Mouse (Mus musculus) monocyte, adult 5-6 weeks (primary cell): ENCODE measurements around the gene AC129217.1. TPM values are rescaled to one million over a fixed set of nuclear protein-coding genes. Genes with fewer than 3 reads are reported as not detected.

ENCODE experiments used
- ATAC-seq: fragments of 153-309, 156-312 bp; replicated peaks from 2 replicates; pipeline ENCODE4 v1.8.0; 2017; ENCODE audit warnings: mild to moderate bottlenecking; ENCODE audit not compliant: low TSS enrichment, insufficient number of reproducible peaks, severe bottlenecking, poor library complexity, low FRiP score
- total RNA-seq: library from RNA; stranded (forward); fragments of 200-1000, 200-491, 200-594 nt; gene quantifications from 3 replicates; pipeline ENCODE4 v1.2.3, GENCODE M21; 2017

AC129217.1 gene
- 40.4 to 54.5 TPM (median 44.1 TPM) in 3 replicates for total RNA-seq

DNA sequence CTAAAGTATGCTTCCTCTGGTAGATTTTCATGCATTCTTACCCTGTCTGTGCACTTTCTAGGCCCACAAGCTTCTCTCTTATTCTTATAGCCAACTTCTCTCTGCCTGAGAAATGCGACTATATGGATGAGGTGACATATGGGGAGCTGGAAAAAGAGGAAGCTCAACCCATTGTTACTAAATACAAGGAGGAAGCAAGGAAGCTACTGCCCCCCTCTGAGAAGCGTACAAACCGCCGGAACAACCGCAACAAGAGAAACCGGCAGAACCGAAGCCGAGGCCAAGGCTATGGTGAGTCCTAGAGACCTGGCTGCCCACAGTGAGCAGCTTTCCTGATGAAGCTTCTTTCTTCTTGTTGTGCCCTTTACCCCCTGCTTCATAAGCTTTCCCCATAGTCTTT is at the start of gene AC129217.1:
TSS of gene AC129217.1 (plus strand) at position 114 of the 400 bp plus-strand sequence.
- peak; percentile 86 for ATAC-seq

GRCm38 (mm10) chr19:8786008-8786781 is 43.4 kb upstream of the AC129217.1 start, which contains the start of gene Taf6l:
Gene Taf6l, minus strand, starts transcription at chr19:8786417.
- ATAC-seq: peak; percentile 98

- ATAC-seq: no peak
Measured at GRCm38 (mm10) chr19:8788521-8788920, 41.1 kb upstream of the AC129217.1 start.

GRCm38 (mm10) chr19:8789171-8789570 is 40.4 kb upstream of the AC129217.1 start:
- no peak for ATAC-seq

DNA sequence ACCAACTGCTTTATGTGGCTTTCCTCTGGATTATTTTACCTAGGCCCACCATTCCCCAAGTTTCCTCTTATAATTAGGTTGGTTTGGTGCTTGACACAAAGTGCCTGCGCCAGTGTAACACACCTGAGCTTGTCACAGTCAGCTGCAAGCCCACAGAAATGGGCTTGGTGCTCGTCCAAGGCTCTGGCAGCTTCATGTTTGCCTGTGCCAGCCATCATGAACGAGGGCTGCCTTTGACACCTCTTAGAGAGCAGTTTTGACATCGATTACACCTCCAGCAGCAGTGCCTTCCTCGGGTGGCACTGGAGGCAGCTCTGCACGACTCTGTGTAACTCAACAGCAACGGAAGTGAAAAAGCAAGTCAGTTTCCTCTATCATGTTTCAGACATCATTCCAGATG is 39.4 kb upstream of the AC129217.1 start:
- no peak for ATAC-seq

DNA sequence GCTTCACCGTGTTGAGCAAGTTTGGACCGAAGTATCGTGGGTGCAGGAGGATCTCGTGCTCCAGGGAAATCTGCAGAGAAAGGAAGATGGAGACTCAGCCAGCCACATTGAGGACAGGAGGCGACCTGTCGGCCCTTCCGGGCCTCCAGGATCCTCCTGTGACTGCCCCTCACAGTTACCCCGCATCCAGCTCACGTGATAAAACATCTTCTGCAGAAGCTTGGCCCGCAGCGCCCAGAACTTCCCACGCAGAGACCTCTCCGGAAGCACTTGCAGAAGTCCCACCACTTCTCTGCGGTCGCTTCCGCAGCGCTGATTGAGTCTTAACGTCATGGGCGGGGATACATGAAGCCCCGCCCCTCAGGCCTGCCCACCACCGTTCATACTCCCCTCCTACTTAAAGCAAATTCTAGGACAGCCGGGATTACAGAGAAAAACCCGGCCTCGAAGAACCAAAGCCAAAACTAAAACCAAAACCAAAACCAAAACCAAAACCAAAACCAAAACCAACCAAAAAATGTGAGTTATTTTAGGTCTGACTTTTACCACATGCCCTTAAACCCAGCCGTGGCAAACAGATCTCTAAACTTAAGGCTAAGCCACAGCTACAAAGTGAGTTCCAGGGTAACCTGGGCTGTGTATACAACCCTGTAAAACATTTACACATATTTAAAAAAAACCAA is 31.2 kb upstream of the AC129217.1 start, which contains the start of gene Polr2g:
TSS of gene Polr2g (minus strand) at position 314 of the 683 bp plus-strand sequence.
- ATAC-seq: peak; percentile 80

- no peak for ATAC-seq
Measured at GRCm38 (mm10) chr19:8798947-8799315, 30.6 kb upstream of the AC129217.1 start.

GRCm38 (mm10) chr19:8802130-8802821 is 27.3 kb upstream of the AC129217.1 start, which contains the start of gene Zbtb3:
Gene Zbtb3, plus strand, starts transcription at chr19:8802555.
- ATAC-seq: peak; percentile 91

GRCm38 (mm10) chr19:8803204-8803780 is 26.3 kb upstream of the AC129217.1 start:
- no peak for ATAC-seq

DNA sequence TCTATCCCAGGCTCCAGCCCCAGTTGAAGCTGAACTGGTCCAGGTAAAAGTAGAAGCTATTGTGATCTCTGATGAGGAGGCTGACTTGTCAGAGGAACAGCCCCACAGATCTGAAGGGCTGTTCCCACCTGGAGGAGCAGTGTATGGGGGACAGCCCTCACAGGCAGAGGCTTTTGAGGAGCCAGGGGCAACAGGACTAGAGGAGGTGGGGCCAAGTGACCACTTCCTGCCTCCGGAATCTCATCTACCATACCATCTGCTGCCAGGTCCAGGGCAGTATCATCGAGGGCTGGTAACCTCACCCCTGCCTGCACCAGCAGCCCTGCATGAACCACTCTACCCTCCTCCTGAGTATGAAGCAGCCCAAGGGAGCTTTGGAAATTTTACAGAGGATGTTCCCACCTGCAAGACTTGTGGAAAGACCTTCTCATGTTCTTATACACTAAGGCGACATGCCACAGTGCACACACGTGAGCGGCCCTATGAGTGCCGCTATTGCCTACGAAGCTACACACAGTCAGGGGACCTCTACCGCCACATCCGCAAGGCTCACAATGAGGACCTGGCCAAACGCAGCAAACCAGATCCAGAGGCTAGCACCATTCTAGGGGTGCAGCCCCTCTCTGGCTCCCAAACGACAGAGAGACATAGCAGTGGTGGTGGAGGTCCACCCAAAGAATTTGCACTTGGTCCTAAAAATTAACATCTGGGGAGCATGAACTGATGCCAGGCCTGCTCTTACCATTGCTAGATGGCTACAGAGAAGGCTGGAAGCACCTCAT is 25.5 kb upstream of the AC129217.1 start:
- no peak for ATAC-seq

- ATAC-seq: peak; percentile 28; the same call in 1 of the 2 replicates
Measured at GRCm38 (mm10) chr19:8806810-8807209, 22.8 kb upstream of the AC129217.1 start.

GRCm38 (mm10) chr19:8815812-8816211 is 13.8 kb upstream of the AC129217.1 start:
- no peak for ATAC-seq

DNA sequence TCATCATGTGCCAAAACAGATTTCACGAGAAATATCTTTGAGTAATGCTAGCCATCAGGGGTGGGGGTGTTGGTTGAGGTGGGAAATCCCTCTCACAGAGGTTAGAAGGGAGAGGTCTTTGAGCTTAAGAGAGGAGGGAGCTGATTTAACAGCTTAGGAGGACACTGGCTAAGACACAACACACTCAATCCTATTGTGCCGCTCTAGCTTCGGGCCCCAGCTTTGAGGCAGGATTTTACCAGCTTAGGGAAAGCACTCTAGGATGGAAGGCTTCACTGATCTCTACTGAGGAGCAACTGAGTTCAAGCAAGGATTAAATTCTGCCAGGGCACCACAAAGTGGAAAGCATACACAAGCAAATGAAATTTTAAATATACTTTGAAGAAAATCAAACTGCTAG is 12.6 kb upstream of the AC129217.1 start:
- no peak for ATAC-seq

DNA sequence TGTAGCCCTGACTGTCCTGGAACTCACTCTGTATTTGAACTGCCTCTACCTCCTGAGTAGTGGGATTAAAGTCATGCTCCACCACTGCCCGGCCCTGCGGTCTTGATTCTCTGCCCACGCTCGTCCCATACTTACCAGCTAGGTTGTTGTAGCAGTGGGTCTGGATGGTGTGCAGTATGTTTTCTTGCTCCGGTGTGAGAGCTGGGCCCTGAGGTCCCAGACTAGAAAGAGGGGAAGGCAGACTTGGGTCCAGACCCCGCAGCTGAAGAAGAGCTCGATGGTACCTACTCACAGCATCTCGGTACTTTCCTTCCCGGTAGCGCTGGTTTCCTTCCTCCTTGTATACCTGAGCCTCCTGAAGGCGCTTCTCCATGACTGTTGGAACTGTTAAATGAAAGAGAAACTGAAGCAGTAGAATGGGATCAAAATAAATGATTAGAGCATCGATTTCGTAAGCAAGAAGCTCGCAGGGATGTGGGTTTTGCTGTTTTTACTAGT is 11.2 kb upstream of the AC129217.1 start:
- ATAC-seq: no peak

DNA sequence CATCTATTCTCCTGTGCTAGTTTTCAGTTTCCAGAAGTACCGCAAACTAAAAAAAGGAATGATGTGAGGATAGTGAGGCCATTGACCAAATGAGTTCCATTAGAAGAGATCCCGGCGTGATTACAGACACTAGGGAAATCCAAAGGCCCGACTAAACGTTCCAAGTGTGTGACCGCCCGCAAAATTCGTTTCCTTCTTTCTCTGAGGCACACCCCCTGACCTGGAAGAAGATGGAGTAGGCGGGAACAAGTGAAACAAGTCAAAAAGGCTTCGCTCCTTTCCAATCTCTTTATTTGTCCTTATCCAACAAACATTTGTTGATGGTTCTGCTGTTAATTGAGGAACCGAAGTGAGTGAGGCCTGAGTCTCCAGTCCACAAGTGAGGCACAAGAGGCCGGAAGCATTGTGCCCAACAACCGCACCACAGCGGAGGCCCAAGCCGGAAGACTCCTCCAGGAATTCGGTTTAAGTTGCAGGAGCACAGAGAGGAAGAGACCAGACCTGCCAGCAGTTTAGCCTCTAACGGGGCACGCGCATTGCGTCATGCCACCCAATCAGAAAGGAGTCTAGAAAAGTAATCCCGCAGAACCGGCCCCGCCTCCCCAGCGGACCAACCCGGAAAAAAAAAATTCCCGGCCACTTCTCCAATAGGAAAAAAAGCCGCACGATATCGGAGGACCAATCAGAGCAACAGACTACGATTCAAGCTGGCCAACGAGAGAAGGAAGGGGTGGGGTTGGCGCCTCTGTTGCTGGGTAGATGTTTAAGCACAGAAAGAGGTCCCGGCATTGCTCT is 10.6 kb upstream of the AC129217.1 start, which contains the start of gene Ttc9c:
TSS of gene Ttc9c (minus strand) at position 533 of the 795 bp plus-strand sequence.
- peak; percentile 72 for ATAC-seq

DNA sequence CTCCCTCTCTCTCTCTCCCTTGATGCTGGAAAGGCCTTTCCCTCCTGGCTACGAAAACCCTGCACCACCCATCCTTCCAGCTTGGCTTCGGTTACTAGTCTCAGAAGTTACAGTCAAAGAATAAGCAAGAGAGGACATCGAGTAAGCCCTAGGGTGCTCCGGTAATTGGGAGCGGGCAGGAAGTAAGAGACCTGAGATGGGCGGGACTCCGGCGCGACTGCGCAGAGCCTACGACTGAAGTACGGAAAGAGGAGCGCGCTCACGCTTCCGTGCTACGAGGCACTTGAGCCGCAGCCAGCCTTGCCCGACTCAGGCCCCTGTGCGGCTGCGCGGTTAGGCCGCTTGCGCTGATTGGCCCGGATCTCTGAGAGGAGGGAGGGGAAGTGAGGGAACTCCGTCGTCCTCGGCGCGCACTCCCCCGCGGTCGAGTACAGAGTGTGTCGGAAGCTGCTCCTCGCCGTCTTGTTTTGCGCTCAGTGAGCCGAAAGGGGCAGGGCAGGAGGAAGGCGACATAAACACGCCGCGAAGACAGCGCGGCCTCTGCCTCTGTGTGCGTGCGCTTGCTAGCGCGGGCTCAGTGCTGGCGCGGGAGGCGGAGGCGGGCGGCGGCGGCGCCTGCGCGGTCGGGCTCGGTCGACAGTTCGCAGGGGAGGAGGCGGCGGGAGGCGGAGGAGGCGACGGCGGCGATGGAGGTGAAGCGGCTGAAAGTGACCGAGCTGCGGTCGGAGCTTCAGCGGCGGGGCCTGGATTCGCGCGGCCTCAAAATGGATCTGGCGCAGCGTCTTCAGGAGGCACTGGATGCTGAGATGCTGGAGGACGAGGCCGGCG is 9.8 kb upstream of the AC129217.1 start, which contains the start of gene Hnrnpul2:
TSS of gene Hnrnpul2 (plus strand) at position 415 of the 828 bp plus-strand sequence.
- ATAC-seq: peak; percentile 87
